Mouse (Mus musculus) right cerebral cortex, adult 2 months (tissue): ENCODE measurements around the gene Tcte2.
A peak's percentile ranks its signal among the peaks of the same experiment; 100 is the strongest.
"Not testable (repeated sequence)": the region's sequence is repeated elsewhere in the genome, so short reads cannot be mapped to it uniquely, and the experiment has no call there.

ENCODE experiments used
- DNase-seq, 2 experiments: peaks; one replicate each; pipeline ENCODE4 v3.0.0; 2021 to 2022; ENCODE audit warnings: low spot score in 2 of 2

Tcte2 gene

GRCm38 (mm10) chr17:13761179-13761913 lies at the start of gene Tcte2:
Gene Tcte2 (minus strand): TSS chr17:13761825.
- DNase-seq, result peak in 1 of 2 experiments; percentile 50

DNA sequence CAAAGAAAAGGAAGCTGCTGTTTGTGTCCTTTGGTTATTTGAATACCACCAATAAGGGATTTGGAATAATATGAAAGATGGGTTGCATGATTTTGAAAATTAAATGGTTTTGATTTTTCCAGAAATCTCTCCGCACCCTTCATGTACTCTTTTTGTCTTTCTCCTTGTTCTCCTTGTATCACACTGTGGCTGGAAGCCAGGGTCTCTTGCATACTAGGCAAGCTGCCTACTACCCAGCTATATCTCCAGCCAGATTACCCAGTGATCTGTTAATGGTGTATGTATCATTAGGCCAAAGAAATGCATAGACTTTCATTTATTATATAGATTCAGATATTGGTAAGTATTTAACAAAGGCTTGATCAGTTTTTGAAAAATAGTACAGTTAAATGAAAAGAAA lies 44.4 kb upstream of the Tcte2 start:
- DNase-seq, result no peak

GRCm38 (mm10) chr17:13802836-13803408 lies 41.3 kb upstream of the Tcte2 start:
- DNase-seq, result no peak

DNA sequence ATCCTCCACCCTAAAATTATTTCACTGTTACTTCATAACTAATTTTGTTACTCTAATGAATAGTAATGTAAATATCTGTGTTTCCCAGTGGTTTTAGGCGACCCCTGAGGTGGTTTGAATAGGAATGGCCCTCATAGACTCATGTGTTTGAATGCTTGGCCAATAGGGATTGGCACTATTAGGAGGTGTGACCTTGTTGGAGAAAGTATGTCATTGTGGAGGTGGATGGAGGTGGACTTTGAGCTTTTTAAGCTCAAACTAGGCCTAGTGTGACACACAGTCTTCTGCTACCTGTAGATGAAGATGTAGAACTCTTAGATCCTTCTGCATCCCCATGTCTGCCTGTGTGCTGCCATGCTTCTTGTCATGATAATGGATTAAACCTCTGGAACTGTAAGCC lies 36.1 kb upstream of the Tcte2 start:
- no peak for DNase-seq

GRCm38 (mm10) chr17:13790033-13790432 lies 28.4 kb upstream of the Tcte2 start:
- not testable (repeated sequence) for DNase-seq

- no peak for DNase-seq
These were observed 21.8 kb upstream of the Tcte2 start for GRCm38 (mm10) chr17:13783469-13783868.

DNA sequence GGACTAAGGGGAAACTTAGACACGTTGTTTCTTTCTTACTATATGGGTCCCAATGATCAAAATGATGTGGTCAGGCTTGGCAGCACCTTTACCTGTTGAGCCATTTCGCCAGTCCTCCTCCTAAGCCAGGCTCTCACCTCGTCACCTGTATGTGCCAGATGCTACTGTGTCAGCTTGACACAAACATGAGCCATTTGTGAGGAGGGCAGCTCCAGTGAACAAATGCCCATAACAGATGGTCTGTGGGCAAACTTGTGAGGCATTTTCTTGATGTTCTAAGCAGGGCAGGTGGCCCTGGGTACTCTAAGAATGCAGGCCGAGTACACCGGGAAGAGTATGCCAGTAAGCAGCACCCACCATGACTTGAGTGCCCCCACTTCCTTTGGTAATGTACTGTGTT lies 20.3 kb upstream of the Tcte2 start:
- no peak for DNase-seq

GRCm38 (mm10) chr17:13778865-13779264 lies 17.2 kb upstream of the Tcte2 start:
- DNase-seq, result no peak

DNA sequence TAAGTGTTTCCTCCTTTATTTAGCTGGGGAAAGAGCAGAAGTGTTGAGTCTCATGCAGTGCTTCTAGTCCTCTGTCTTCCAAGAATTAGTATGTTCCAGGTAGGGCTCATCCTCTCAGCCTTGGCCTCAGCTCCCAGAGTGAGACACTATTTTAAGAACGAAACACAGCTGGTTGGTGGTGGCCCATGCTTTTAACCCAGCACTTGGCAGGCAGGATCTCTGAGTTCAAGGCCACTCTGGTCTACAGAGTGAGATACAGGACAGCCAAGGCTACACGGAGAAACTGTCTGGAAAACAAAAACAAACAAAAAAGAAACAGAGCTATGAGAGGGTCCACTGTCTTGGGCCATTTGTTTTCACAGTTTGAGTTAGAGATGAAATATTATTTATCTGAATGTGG lies 16.1 kb upstream of the Tcte2 start:
- DNase-seq, result no peak

DNA sequence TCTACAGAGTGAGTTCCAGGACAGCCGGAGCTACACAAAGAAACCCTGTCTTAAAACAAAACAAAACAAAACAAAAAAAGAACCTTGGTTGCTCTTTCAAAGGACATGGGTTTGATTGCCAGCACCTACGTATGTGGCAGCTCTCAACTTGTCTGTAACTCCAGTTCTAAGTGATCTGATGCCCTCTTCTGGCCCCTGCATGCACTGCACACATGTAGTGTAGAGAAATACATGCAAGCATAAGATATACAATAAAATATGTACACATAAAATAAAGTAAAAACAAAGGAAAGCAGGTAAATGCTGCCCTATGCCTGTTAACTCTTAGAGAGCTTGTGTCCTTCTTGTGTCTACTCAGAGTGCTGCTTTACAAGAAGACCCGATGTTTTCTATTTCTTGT lies 7.6 kb upstream of the Tcte2 start:
- DNase-seq, result no peak

DNA sequence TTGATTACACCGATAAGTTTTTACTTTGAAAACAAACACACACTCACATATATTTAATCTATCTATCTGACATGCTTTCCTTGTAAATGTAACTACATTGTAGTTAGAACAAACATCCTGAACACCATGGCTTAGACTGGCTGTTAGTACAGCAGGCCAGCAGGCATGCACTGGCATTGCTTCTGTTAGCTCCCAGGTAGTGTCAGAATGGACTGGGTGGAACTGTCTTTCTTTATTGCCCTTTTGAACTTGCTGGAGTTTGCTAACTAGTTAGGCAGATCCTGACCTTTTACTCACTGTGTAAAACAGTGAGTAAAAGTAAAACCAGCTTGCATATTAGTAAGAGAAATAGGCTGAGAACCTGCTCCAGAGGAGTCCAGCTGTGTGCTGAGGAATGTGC lies 6.9 kb upstream of the Tcte2 start:
- no peak for DNase-seq

DNA sequence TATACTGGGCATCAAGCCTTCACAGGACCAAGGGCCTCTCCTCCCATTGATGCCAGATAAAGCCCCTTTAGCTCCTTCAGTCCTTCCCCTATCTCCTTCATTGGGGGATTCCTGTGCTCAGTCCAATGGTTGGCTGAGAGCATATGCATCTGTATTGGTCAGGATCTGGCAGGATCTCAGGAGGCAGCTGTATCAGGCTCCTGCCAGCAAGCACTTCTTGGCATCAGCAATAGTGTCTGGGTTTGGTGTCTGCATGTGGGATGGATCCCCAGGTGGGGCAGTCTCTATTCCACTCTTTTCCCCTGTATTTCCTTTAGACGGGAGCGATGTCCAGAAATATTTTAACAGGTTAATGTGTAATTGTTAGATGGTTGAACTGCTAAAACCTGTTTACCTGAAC lies 3.3 kb upstream of the Tcte2 start:
- DNase-seq, result not testable (repeated sequence)

- no peak for DNase-seq
These were observed 2.2 kb upstream of the Tcte2 start for GRCm38 (mm10) chr17:13763819-13764218.

- no peak for DNase-seq
These were observed 898 bp downstream of the Tcte2 start for GRCm38 (mm10) chr17:13760675-13761178.

DNA sequence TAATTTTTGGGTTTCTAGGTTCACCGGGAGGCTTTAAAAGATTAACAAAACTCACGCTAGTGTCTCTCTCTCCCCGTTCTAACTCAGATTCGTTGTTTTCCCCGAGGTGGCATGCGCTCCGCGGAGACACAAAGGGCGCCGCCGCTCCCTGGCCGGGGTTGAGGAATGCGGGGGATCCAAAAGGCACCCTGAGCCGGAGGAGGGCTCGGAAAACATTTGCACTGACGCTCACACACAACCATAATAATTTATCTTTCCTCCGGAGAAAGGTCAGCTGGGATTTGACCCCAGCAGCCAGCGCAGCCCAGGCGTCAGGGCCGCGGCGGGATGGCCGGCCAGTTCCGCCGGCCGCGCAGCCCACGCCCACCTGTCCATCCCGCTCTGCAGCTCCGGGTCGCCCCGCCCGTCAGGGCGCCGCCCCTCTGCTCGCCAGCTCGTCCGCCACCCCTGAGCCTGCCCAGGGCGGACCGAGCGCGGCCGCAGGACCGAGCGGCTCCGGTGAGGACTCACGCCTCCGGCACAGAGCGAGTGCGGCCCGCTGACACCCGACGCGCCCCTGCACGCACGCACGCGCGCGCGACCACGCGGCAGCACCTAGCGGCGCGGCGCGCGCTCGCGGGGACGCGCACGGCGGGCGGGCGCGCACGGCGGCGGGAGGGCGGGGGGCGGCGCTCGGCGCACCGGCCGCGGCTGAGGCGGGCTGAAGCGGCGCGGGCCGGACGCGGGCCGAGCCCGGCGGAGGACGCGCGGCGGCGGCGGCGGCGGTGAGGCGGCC lies 1.6 kb downstream of the Tcte2 start, which contains the start of gene Afdn:
Gene Afdn, plus strand, starts transcription at position 687 of the 775 bp plus-strand sequence.
- DNase-seq, result peak; percentile 66 to 76

DNA sequence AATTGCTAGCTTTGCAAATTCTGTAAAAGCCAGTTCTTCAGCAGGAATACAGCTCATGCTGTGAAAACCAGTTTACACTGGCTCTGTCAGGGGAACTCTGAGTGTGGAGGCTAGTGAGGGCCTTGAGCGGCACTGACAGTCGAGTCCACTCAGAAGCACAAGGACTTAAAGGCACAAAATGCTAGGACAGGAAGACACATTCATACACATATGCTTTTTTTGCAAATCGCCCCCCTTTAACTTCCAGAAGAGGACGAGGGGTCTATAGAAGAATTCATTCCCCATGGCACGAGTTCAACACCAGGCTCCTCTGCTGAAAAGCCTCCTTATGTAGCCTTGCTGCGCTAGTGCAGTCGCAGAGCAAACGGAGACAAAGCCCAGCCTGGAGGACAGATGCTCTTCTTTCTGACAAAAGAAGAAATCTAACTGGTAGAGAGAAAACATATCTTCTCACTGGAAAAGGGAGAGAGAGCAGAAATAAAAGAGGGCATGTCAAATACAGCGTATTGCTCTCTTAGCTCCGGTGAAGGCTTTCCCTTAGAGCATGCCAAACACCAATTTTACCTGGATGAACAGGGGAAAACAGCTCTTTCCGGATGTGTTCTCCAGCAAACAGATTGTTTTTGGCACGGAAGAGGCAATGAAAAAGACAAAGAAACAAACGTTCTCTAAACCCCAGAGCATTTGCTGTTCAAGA lies 2.3 kb downstream of the Tcte2 start:
- peak in 1 of 2 experiments; percentile 43 for DNase-seq

- no peak for DNase-seq
These were observed 3.0 kb downstream of the Tcte2 start for GRCm38 (mm10) chr17:13758586-13758985.

GRCm38 (mm10) chr17:13754940-13755339 lies 6.7 kb downstream of the Tcte2 start:
- DNase-seq, result no peak

DNA sequence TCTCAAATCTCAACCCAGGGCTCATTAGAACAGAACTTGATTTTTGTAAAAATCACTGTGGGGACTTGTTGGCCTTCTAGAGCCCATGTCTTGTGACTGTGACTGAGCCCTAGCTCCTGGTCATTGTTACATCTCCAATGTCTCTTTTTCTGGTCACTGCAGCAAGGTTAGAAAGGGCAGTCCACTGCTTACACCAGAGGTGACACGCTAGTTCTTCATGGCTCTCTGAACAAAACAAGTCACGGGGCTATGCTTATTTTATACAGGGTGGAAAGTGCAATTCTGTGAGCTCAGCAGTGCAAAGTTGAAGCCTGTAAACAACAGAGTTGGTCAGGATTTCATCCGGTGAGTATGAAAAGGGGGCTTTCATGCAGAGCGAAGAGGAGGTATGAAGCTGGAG lies 7.7 kb downstream of the Tcte2 start:
- no peak for DNase-seq

GRCm38 (mm10) chr17:13749027-13749426 lies 12.6 kb downstream of the Tcte2 start:
- no peak for DNase-seq

GRCm38 (mm10) chr17:13747681-13748080 lies 13.9 kb downstream of the Tcte2 start:
- no peak for DNase-seq

GRCm38 (mm10) chr17:13746330-13746729 lies 15.3 kb downstream of the Tcte2 start:
- DNase-seq, result no peak
